Mouse (Mus musculus): ENCODE results near the gene Hoxb9.

The Hoxb9 gene

GRCm38 (mm10) chr11:96298895-96299667 is 27.8 kb downstream of the Hoxb9 start:
- DNase-seq (ENCODE audit: low read depth, low spot score): no peak

- no peak for DNase-seq (ENCODE audit: low read depth, low spot score)
These were observed 28.5 kb downstream of the Hoxb9 start for GRCm38 (mm10) chr11:96299781-96300180.

- DNase-seq (ENCODE audit: low read depth, low spot score): no peak
These were observed 29.3 kb downstream of the Hoxb9 start for GRCm38 (mm10) chr11:96300354-96301063.

GRCm38 (mm10) chr11:96301064-96301431 is 29.8 kb downstream of the Hoxb9 start:
- no peak for DNase-seq (ENCODE audit: low read depth, low spot score)

- no peak for DNase-seq (ENCODE audit: low read depth, low spot score)
These were observed 30.6 kb downstream of the Hoxb9 start for GRCm38 (mm10) chr11:96301837-96302236.

- no peak for DNase-seq (ENCODE audit: low read depth, low spot score)
These were observed 31.3 kb downstream of the Hoxb9 start for GRCm38 (mm10) chr11:96302381-96303150.

GRCm38 (mm10) chr11:96303151-96304099 is 32.2 kb downstream of the Hoxb9 start, which contains the start of gene Hoxb5:
Hoxb5 (plus strand) TSS chr11:96303336.
- DNase-seq (ENCODE audit: low read depth, low spot score): no peak

- no peak for DNase-seq (ENCODE audit: low read depth, low spot score)
These were observed 33.3 kb downstream of the Hoxb9 start for GRCm38 (mm10) chr11:96304381-96305195.

- DNase-seq (ENCODE audit: low read depth, low spot score): no peak
These were observed 34.4 kb downstream of the Hoxb9 start for GRCm38 (mm10) chr11:96305505-96306182.

- DNase-seq (ENCODE audit: low read depth, low spot score): no peak
These were observed 35.1 kb downstream of the Hoxb9 start for GRCm38 (mm10) chr11:96306183-96306907.

GRCm38 (mm10) chr11:96306908-96307269 is 35.6 kb downstream of the Hoxb9 start:
- no peak for DNase-seq (ENCODE audit: low read depth, low spot score)

GRCm38 (mm10) chr11:96308763-96309162 is 37.5 kb downstream of the Hoxb9 start:
- DNase-seq (ENCODE audit: low read depth, low spot score): no peak

GRCm38 (mm10) chr11:96309288-96309687 is 38.0 kb downstream of the Hoxb9 start:
- no peak for DNase-seq (ENCODE audit: low read depth, low spot score)

- no peak for DNase-seq (ENCODE audit: low read depth, low spot score)
These were observed 39.1 kb downstream of the Hoxb9 start for GRCm38 (mm10) chr11:96310183-96310938.

GRCm38 (mm10) chr11:96311097-96311496 is 39.8 kb downstream of the Hoxb9 start:
- no peak for DNase-seq (ENCODE audit: low read depth, low spot score)

GRCm38 (mm10) chr11:96311520-96312417 is 40.5 kb downstream of the Hoxb9 start:
- DNase-seq (ENCODE audit: low read depth, low spot score): peak; percentile 36

- no peak for DNase-seq (ENCODE audit: low read depth, low spot score)
These were observed 41.9 kb downstream of the Hoxb9 start for GRCm38 (mm10) chr11:96313134-96313533.
